ENCODE assay signal across 10 mouse cellular contexts in the genomic region with DNA sequence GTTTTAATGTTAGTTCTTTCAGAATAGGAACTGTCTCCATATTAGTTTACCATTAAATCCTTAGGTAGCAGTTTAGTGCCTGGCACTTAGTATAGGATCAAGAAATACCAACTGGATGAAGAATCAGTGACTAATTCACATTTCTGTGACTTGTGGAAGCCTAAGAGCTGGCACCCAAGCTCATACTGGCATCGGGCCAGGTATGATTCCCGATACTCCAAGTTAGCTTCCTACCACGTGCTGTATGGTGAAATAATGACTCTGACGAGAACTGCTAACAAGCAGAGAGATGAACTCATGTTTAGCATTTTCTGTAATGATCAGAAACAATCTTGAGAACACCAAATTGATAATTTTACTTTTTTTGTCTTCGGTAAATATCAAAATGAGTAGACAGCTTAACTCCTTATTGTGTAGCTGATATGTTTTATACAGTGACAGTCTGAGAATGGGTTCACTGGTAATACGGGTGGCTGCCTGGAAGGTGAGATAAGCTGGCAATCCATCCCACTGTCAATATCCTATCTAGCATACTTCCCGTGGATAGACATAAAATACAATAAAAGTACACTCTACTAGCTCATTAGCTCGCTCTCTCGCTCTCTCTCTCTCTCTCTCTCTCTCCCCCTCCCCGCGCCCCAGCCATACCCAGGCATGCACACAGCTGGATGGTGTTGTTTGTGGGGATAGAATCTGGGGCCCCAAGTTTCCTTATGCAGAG. TPM values are rescaled to one million over a fixed set of nuclear protein-coding genes. Genes with fewer than 3 reads are reported as not detected.
A peak's percentile ranks its signal among the peaks of the same experiment; 100 is the strongest.
DNase-seq lines count a peak whose midpoint lies in the region; ATAC-seq and TF ChIP-seq lines count a peak whose summit lies in the region.
"Had no signal": no experiment of that assay in that cellular context is flagged by ENCODE, and none has a peak within 500 bp of the region (broad histone marks: within the 10 kb centered on the region; RNA-seq: fewer than 3 reads in every experiment).

No protein-coding gene starts in this region.

- CTCF ChIA-PET in Patski (lab: Charles Lee): interaction anchor here (0.8 to 2.0 kb wide), 8 partner anchors 8 to 93 kb away, joined by 3 to 8 read pairs (median 4); a partner anchor contains a TSS

- H3K4me2 ChIP-seq in lung, embryonic 14.5 days: no peak overlapping the region
- H3K4me2 ChIP-seq in forebrain, postnatal 0 days (ENCODE audit: low read depth): no peak overlapping the region

- H3K36me3 ChIP-seq in lung, embryonic 14.5 days (ENCODE audit: insufficient read depth): no peaks in the 10 kb centered on the region
- H3K36me3 ChIP-seq in forebrain, postnatal 0 days (ENCODE audit: insufficient read depth): no peaks in the 10 kb centered on the region

- TF ChIP-seq POLR2A in lung, adult 2 months (IDR thresholded peaks at IDR 0.05; ENCODE audit: borderline replicate concordance, extremely low read depth, low read depth, low read length): no peak

- no peaks in the 10 kb centered on the region for H3K27me3 ChIP-seq in lung, embryonic 14.5 days (ENCODE audit: insufficient read depth, low read length)
- H3K27me3 ChIP-seq in Patski: no peaks in the 10 kb centered on the region
- no peaks in the 10 kb centered on the region for H3K27me3 ChIP-seq in forebrain, postnatal 0 days (ENCODE audit: insufficient read depth, low read length)

- WGBS in lung, embryonic 14.5 days: 69% methylated on average over 11 of the region's 11 CpGs
- 58% methylated on average over 11 of the region's 11 CpGs for WGBS in lung, adult 2 months
- 63% methylated on average over 11 of the region's 11 CpGs for WGBS in forebrain, postnatal 0 days

- no peak overlapping the region for H3K4me3 ChIP-seq in lung, embryonic 14.5 days (ENCODE audit: low read depth, low read length)
- H3K4me3 ChIP-seq in lung, adult 2 months (replicated peaks; ENCODE audit: extremely low read depth, low read depth, low read length): no peak overlapping the region
- no peak overlapping the region for H3K4me3 ChIP-seq in forebrain, postnatal 0 days (ENCODE audit: low read depth, low read length)

- no peaks in the 10 kb centered on the region for H3K4me1 ChIP-seq in lung, embryonic 14.5 days (ENCODE audit: insufficient read depth)
- no peaks in the 10 kb centered on the region for H3K4me1 ChIP-seq in lung, adult 2 months (ENCODE audit: control insufficient read depth, insufficient read depth, low read length)
- H3K4me1 ChIP-seq in forebrain, postnatal 0 days (ENCODE audit: insufficient read depth): no peaks in the 10 kb centered on the region

- no peak for TF ChIP-seq CTCF in lung, embryonic 14.5 days (IDR thresholded peaks at IDR 0.05; ENCODE audit: low read depth)
- no peak for TF ChIP-seq CTCF in lung, adult 2 months (IDR thresholded peaks at IDR 0.05; ENCODE audit: insufficient read depth, low read length)
- no peak for TF ChIP-seq CTCF in Patski (IDR thresholded peaks at IDR 0.05)
- TF ChIP-seq CTCF in forebrain, postnatal 0 days (IDR thresholded peaks at IDR 0.05; ENCODE audit: low read depth): no peak

- H3K9me3 ChIP-seq in lung, embryonic 14.5 days (ENCODE audit: low read depth, low read length): no peaks in the 10 kb centered on the region
- no peaks in the 10 kb centered on the region for H3K9me3 ChIP-seq in forebrain, postnatal 0 days (ENCODE audit: low read length)

- H3K9ac ChIP-seq in lung, embryonic 14.5 days: no peak overlapping the region
- no peak overlapping the region for H3K9ac ChIP-seq in forebrain, postnatal 0 days

- POLR2A ChIA-PET in Patski (lab: Charles Lee): interaction anchor here (0.9 to 2.1 kb wide), 2 partner anchors 8 to 11 kb away, joined by 3 to 6 read pairs; a partner anchor contains a TSS

- no peak for ATAC-seq in lung, embryonic 14.5 days (ENCODE audit: insufficient read depth)
- peak; percentile 68 for ATAC-seq in Patski
- no peak for ATAC-seq in forebrain, postnatal 0 days

- no peak overlapping the region for H3K27ac ChIP-seq in lung, embryonic 14.5 days (ENCODE audit: low read depth)
- no peak overlapping the region for H3K27ac ChIP-seq in forebrain, postnatal 0 days (ENCODE audit: low read depth, low read length)

- in situ Hi-C loops in Patski (cut with MboI; ENCODE audit: low pct_unique_long_range_greater_than_20kb): loop anchor here (25.0 kb wide), 1 partner anchor 1364 kb away; no protein-coding TSS in a partner anchor

- DNase-seq in lung, embryonic 14.5 days: peak; percentile 43
- no peak for DNase-seq in lung, adult 2 months
- peak; percentile 89 for DNase-seq in Patski (ENCODE audit: low read depth, low spot score)
- peak; percentile 56 for DNase-seq in fibroblast of lung, adult 2 months (ENCODE audit: low read depth)
- DNase-seq in lung, postnatal 36 days: peak; percentile 27
- no peak for DNase-seq in heart, adult 18-20 months
- DNase-seq in frontal cortex, postnatal 25 days (ENCODE audit: low spot score in 2 of 2): no peak
- DNase-seq in forebrain, postnatal 0 days: no peak
- DNase-seq: kidney, adult 9 months had no signal

RNA-seq across cellular contexts. Expression of a gene that starts 10.9 kb away (rescaled TPM):
- 56.5 and 69.5 TPM in 2 replicates for polyA plus RNA-seq in lung, embryonic 14.5 days (2014; fragmentation: Nextera tagmentation; extraction: Ambion mirVana)
- 19.2 and 20.6 TPM in 2 replicates for polyA plus RNA-seq in lung, adult 2 months (2012; rRNA removed)
- polyA plus RNA-seq in Patski (2021): 166 TPM
- total RNA-seq in heart, adult 18-20 months (2021): 10 to 100 TPM; 18.3 to 18.9 TPM
- total RNA-seq in forebrain, postnatal 0 days (2014; rRNA removed): 119 and 124 TPM in 2 replicates
- 44.7 and 68.0 TPM in 2 replicates for polyA plus RNA-seq in forebrain, postnatal 0 days (2015; fragmentation: Nextera tagmentation; extraction: Ambion mirVana)

RNA-seq across cellular contexts. Expression of a gene that starts 47.9 kb away (rescaled TPM):
- polyA plus RNA-seq in lung, embryonic 14.5 days (2014; fragmentation: Nextera tagmentation; extraction: Ambion mirVana): 6.6 and 6.9 TPM in 2 replicates
- polyA plus RNA-seq in lung, adult 2 months (2012; rRNA removed): 4.2 and 4.3 TPM in 2 replicates
- 15.6 TPM for polyA plus RNA-seq in Patski (2021)
- 1 to 10 TPM; 4.0 to 5.1 TPM for total RNA-seq in heart, adult 18-20 months (2021)
- 7.4 and 15.5 TPM in 2 replicates for total RNA-seq in forebrain, postnatal 0 days (2014; rRNA removed)
- 12.4 and 13.7 TPM in 2 replicates for polyA plus RNA-seq in forebrain, postnatal 0 days (2015; fragmentation: Nextera tagmentation; extraction: Ambion mirVana)

RNA-seq across cellular contexts. Expression of a gene that starts 58.6 kb away (rescaled TPM):
- polyA plus RNA-seq in lung, embryonic 14.5 days (2014; fragmentation: Nextera tagmentation; extraction: Ambion mirVana): 4.3 and 6.1 TPM in 2 replicates
- 3.2 and 3.5 TPM in 2 replicates for polyA plus RNA-seq in lung, adult 2 months (2012; rRNA removed)
- 86.0 TPM for polyA plus RNA-seq in Patski (2021)
- total RNA-seq in heart, adult 18-20 months (2021): 1 to 10 TPM; 1.9 to 2.9 TPM
- 2.4 and 4.2 TPM in 2 replicates for total RNA-seq in forebrain, postnatal 0 days (2014; rRNA removed)
- 2.6 and 2.7 TPM in 2 replicates for polyA plus RNA-seq in forebrain, postnatal 0 days (2015; fragmentation: Nextera tagmentation; extraction: Ambion mirVana)
- total RNA-seq: ES-E14 had no signal

Comparison
In these comparisons a context has a peak if more than half of its experiments do, and no peak if none do; other contexts are left out.
1. DNase-seq: peak in lung, embryonic 14.5 days (single experiment), Patski (single experiment), fibroblast of lung, adult 2 months (single experiment) and lung, postnatal 36 days (single experiment); none in lung, adult 2 months (single experiment), heart, adult 18-20 months (0 of 2), frontal cortex, postnatal 25 days (0 of 2) and forebrain, postnatal 0 days (single experiment).
2. RNA of a gene that starts 58.6 kb away (polyA plus RNA-seq): 86.0 TPM in Patski (single experiment); 4.3 to 6.1 TPM in lung, embryonic 14.5 days, 3.2 to 3.5 TPM in lung, adult 2 months and 2.6 to 2.7 TPM in forebrain, postnatal 0 days; every median in the first group is over 10 times any median in the second.